Mouse (Mus musculus) neutrophil, adult 5-6 weeks (primary cell): Measurements from ENCODE around the gene Cntn3. TPM values are rescaled to one million over a fixed set of nuclear protein-coding genes. Genes with fewer than 3 reads are reported as not detected.
"Not testable (repeated sequence)": the region's sequence is repeated elsewhere in the genome, so short reads cannot be mapped to it uniquely, and the experiment has no call there.

Experiments used
- ATAC-seq: fragments of 151-379, 151-347 bp; 2 replicates; pipeline ENCODE4 v1.8.0; 2017; ENCODE audit warnings: mild to moderate bottlenecking, moderate TSS enrichment; ENCODE audit not compliant: insufficient number of reproducible peaks, poor library complexity, low FRiP score, severe bottlenecking; ENCODE audit errors: extremely low read depth
- total RNA-seq: library from RNA; stranded (forward); fragments of 200-1000 nt; gene quantifications from 2 replicates; pipeline ENCODE4 v1.2.3, GENCODE M21; 2017

Gene Cntn3
- total RNA-seq: 0.12 TPM in 1 of 2 replicates, not detected in the other

DNA sequence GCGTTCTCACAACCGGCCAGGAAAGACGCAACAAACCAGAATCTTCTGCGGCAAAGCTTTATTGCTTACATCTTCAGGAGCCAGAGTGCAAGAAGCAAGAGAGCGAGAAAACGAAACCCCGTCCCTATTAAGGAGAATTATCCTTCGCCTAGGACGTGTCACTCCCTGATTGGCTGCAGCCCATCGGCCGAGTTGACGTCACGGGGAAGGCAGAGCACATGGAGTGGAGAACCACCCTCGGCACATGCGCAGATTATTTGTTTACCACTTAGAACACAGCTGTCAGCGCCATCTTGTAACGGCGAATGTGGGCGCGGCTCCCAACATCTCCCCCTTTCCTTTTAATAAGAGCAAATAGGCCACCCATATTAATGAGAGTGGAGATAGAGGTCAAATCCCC lies at the start of gene Cntn3:
Gene Cntn3 (minus strand): TSS at position 101 of the 400 bp plus-strand sequence.
- not testable (repeated sequence) for ATAC-seq

DNA sequence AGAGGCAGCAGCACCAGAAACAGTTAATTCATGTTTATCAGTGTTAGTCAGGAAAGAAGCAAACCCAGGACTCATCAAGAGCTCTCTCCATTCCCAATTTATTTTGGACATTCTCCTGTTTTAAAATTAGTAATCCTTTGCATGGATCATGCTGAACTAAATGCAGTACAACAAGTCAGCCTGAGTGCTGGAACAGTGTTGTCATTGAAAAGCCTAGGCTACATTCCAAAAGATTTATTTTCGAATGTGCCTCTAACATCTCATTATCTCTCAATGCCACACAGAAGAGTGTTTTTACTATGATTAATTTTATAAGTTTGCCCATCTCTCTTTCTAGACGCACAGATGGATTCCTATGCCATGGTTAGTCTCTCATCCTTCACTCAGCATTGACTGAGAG lies 27.9 kb upstream of the Cntn3 start:
- no peak for ATAC-seq

DNA sequence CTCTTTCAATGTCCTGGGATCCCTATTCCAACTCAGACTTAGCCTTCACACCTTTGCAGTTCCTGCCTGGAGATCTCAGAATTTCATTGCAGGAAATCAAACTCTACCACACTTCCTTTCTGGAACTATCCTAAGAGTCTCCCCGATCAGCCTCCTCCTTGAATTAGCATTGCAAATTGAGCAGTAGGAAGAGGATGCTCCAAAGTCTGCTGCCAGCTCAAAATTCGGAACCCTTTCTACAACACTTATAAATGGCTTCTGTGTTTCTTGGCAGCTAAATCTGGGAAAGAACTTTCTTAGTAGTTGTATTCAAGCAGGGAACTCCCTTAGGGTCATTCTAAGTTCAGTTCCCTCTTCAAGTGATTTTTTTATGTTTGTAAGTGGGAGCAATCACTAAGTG lies 24.9 kb upstream of the Cntn3 start:
- ATAC-seq: no peak

DNA sequence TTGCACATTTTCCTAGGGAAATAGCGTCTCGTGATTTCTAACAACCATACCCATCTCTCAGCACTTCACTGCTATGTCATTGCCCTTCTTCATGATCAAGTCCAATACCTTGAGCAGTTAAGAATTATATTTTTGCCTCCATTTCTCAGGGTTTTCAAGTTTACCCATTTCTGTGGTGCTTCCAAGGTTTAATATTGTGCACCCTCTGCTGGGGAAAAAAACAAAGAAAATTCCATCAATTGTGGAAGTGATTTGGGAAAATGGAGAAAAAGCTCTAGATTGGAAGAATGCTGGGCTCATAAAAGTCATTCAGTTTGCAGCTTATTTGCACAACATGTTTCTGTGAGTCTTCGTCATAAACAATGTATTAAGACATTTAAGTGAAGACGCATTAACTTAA lies 17.2 kb upstream of the Cntn3 start:
- ATAC-seq: no peak

DNA sequence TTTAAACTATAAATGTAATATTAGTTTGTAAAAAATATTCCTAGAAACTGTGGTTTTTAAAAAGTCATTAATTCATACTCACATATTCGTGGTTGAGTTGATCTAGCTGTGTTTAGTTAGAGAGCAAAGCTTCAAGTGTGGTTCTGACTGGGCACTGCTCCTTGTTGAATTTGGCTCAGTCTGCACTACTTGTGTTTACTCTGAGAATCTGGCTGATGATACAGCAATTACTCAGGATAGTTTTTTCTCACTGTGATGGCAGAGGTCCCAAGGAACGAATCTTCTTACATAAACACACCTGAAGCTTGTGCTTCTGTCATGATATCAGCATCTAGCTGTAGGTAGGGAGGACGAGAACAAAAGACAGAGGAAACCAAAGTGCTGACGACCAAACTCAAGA lies 16.4 kb upstream of the Cntn3 start:
- no peak for ATAC-seq

DNA sequence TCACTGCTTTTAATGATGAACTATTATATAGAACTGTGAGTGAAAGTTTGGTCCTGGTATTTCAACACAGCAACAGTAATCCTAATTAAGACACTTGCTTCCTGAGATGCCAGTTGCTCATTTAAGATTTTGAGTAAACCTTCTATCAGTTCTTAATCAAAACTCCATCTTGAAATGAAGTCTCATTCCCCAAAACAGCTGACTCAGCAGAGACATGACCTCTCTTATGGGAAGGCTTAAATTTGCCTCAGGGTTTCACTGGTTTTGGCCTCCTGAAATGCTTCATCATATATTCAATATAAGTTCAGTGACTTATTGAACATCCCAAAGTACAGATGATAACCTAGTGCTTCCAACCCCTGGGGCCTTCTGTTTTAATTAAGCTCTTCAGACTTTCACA lies 13.2 kb upstream of the Cntn3 start:
- ATAC-seq: no peak

DNA sequence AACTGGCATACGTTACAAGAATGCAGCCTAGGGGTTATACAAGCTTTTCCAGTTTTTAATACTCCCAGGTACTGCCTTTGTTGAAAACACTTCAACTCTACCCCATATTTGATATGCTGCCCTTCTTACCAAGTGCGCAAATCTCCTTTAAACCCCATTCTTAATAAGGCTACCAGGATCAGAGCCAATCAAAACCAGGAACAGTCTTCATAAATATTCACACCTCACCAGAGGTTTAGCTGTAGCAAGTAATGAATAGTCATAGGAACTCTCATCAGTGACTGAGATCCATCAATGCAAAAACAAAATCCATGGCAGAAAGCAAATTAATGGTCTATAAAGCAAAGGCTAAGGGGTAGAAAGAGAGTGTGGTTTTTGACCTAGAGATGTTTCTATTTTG lies 10.7 kb upstream of the Cntn3 start:
- no peak for ATAC-seq

DNA sequence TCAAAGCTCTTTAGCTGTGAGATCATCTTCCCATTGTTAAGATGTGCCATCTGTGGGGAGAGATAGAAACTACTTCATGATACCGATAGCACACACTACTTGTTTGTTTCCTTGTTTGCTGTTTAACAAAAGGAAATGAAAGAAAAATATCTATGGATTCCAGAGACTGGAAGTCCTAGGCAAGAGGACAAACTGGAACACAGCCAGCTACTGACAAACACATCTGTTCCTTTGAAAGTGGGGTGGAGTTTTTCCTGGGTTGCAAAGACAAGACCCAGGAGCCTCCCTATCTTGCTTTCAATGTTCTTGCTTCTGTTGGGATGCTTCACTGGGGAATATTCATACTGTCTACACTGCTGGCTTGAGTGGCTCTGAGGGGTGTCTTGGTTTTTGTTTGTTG lies 5.4 kb downstream of the Cntn3 start:
- ATAC-seq: no peak

DNA sequence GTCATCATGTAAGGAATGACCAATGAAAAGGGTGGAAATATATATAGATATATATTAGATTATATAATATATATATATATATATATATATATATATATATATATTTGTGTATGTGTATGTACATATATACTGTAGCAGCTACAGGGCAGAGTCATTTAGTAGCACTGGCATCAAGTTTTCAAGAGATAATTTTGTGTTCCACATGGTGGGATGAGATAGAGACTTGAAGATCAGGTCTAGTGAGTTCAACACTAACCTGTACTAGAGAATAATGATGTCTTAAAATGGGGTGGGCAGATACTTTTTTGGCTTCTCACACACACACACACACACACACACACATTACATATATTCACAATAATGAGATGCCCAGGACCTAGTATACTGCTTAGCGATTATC lies 7.7 kb downstream of the Cntn3 start:
- ATAC-seq: no peak

DNA sequence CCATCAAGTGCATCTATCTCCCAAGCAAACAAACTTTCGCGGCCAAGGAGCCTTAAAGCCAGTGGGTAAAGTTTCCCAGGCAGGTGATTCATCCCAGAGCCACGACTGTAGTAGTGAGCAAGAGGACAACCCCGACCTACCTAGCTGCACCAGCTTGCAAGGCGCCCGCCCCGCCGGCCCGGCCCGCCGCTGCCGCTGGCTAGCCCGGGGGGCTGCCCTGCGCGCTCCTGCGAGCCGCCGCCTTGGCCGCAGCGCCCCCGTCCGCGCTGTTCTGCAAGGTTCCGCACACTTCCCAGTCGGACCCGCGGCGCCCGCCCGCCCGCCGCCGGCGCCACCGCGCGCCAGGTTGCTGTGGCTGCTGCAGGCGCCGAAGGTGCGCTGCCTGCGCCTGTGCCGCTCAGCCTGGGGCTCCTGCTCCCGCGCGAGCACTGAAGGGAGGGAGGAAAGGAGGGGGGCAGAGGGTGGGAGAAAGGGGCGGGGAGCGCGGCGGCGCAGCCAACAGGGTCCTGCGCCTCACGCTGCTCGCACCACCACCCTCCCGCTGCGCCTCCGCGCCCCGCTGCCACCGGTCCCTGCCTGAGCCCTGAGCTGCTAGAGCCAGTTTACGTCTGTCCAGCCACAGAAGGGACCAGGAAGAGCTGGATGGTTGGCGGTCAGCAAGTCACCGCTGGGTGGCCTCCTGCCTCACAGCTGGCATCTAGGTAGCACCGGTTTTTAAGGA lies 8.7 kb downstream of the Cntn3 start:
- ATAC-seq: no peak

DNA sequence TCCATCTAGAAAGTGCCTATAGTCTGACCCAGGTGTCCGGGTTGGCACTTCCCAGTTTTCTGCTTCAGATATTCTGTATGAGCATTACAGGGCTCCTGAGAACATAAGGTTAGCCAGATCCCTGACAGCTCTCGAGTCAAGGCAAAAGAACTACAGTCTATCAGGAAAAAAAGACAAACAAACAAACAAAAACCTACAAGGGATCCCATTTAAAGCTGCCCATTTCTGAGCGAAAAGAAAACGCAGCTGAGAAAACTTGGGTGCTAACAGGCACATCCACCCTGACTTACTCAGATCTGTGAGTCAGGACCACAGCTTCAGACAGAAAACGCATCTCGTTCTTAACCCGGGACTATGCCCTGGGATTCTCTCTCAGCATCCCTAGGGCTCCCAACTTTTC lies 9.5 kb downstream of the Cntn3 start:
- ATAC-seq: no peak

DNA sequence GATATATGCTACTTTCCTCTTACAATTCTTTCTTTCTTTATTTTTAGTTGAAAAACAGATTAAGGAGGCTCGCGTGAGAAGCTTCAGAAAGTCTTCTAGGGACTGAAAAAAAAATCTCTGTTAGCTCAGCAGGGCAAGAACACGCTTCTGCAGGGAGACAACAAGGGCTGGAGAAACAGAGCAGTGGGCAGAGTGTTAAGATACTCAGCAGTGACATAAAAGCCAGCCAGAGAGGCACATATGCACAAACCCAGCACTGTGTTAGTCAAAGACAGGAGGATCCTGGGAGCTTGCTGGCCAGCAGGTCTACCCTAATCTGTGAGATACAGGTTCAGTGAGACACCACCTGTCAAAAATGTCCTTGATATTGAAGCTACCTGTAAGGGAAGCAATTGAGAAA lies 15.4 kb downstream of the Cntn3 start:
- no peak for ATAC-seq

DNA sequence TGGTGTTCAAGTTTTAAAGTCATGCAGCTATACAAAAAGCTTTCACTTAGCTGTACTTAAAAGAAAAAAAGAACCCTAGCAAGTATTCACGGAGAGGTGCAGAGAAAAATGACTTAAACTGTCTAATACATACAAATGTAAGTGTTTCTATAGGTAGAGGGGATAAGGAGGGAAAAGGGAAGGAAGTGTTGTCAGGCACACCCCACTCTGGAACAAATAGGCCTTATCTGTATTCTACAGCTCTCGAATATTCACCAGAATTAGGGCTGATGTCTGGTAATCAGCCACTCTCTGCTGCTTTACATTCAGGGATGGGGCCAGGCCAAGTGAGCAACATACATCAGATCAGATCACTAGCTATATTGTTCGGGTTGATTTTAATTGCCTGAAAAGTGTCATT lies 16.4 kb downstream of the Cntn3 start:
- no peak for ATAC-seq

DNA sequence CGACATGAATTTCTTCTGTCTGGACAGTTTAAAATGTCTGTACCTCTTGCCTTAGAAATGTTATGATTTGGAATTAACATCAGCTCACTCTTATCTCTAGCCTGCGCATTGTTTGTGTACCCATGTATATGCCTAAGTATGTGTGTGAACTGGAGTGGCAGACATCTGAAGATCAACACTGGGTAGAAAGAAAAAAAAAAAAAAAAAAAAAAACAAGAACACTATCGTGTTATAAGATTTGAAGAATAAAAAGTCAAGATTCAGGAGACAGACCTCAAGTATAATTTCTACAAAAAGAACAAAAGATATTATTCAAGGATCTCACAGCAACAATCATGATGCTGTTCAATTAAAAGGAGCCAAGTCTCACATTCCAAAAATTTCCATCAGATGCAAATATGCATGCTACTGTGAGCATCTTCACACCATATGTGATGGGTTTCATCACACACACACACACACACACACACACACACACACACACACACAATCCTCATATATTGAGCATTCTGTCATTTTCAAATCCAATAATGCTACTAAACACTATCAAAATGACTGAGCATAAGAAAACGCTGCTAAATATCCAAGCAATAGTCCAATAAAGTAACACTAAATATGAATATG lies 17.0 kb downstream of the Cntn3 start:
- ATAC-seq: no peak

DNA sequence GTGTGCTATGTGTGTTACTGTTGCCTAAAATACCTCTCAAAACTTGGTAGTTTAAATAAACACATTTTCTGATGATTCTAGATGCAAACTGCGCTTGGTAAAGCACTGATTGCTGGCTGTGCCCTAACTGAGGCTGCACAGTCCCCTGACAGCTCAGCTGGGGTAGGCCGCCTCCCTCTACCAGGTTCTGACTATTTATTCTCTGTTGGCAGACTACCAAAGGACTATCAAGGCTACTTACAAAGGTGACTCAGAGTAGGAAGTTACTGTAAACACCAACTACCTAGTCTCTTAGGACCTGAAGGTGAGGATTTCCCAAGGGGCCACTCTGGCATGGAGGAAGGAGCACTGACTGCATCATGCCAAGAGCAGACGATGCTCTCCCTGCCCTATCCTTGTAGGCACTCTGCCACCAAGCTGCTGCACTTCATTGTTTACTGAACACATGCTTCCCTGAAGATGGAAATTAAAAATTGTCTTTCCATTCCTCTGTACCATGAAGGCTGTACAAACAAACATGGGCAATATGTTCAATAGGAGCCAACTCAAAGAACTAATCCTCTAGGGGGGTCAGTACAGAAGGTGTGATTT lies 17.7 kb downstream of the Cntn3 start:
- ATAC-seq: no peak

DNA sequence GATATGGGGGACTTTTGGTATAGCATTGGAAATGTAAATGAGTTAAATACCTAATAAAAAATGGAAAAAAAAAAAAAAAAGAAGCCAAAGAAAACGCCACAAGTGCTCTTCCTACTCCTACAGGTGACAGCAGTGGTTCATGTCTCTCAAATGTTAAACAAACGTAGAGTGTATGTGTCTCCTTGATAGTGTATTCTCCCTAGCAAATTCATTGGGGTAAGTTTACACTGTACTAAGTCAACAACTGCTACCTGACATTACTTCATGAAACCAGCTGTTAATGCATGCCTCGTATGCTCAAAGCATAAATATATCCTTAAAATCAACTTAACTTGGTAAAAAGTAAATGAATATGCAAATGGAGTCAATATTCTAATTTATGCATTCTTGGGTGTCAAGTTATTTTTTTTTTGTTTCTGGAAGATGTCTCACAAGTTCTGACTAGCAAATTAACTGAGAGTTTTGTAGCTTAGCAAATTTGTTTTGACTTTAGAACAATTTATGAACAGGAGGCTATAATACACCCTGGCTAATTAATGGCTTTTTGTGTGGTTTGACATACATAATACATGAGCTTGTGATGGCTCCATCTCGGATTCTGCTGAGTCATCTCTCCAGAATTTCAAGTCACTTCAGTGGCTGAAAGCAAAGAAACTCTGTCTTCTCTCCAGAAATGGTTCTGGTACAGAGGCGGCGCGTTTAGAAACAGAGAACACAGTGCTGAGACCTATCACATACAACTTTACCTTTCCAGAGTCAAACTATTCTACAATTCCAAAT lies 31.1 kb downstream of the Cntn3 start:
- no peak for ATAC-seq

DNA sequence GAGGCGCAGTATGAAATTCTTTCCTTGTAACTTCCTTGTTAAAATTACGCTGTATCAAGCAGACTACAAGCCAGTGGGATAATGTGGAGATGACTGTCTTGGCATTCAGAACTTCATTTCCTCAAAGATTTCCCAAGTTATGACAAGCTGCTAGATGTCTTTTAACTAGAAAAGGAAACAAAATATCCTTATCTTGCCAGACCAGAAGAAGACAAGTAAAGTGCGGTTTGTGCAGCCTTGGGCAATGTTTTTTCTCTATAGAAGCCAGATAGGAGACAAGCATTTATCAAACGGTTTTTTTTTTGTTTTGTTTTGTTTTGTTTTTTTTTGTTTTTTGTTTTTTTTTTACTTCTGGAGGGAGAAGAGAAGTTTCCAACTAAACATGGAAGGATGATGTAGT lies 37.3 kb downstream of the Cntn3 start:
- ATAC-seq: no peak

DNA sequence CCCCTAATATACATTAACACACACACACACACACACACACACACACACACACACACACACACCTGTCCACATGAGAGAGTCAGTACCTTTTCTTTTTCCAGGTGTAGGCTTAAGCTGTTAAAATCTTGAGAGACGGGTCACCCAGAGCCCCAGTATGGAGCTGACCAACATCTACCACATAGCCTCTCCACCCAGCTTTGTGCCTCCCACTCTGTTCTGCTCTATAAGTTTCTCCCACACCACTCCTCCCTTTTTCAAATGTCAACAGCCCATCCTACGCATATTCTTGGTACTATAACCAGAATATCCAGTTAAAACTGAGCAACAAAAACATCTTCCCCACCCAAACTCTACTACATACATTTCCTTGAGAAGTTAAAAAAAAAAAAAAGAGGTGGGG lies 49.9 kb downstream of the Cntn3 start:
- no peak for ATAC-seq

DNA sequence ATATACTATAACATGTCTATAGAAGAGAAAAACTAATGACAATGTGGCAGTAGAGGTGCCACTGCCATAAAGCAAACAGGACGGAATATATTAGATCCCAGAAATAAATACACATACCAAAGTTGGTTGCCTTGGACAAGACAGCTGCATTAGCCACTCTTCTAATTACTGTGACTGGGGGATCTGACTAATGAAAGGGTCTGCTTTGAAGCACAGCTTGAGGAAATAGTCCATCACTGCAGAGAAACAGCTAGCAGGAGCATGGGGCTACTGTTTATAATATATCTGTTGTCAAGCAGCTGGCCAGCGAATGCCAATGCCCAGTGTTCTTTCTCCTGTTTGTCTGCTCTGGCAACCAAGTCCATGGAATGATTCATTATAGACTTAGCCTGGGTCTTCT lies 51.9 kb downstream of the Cntn3 start:
- no peak for ATAC-seq

DNA sequence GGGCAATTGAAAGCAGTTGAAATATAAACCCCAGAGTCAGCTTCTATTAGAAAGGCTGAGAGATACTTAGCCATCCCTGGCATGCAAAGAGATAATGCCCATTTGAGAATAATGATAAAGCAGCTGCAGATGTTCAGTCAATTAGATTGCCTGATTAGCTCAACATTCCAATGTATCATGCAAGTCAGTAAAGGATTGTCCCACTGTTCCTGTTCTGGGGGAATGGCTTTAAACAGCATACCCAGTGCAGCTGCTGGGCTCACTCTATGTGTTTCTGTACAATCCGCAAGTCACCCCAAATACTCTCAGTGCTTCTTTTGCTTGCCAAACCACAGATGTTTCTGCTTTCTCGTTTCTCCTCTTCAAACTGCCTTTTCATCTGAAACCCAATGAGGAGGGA lies 57.7 kb downstream of the Cntn3 start:
- ATAC-seq: no peak
